Mouse (Mus musculus): ENCODE data around the gene Pdzd3.
A peak's percentile ranks its signal among the peaks of the same experiment; 100 is the strongest.
"Not testable (repeated sequence)": the region's sequence is repeated elsewhere in the genome, so short reads cannot be mapped to it uniquely, and the experiment has no call there.

Gene Pdzd3

GRCm38 (mm10) chr9:44251314-44251713, at the start of gene Pdzd3:
TSS of gene Pdzd3 (minus strand) at chr9:44251471.
- DNase-seq, result no peak

- DNase-seq, result not testable (repeated sequence)
Observed at GRCm38 (mm10) chr9:44300001-44300400, 48.7 kb upstream of the Pdzd3 start.

- DNase-seq, result no peak
Observed at GRCm38 (mm10) chr9:44292490-44292889, 41.2 kb upstream of the Pdzd3 start.

- no peak for DNase-seq
Observed at GRCm38 (mm10) chr9:44288959-44289291, 37.7 kb upstream of the Pdzd3 start.

- DNase-seq, result peak; percentile 63
Observed at GRCm38 (mm10) chr9:44288076-44288958, 37.0 kb upstream of the Pdzd3 start, which contains the start of gene Abcg4. TSS of gene Abcg4 (minus strand) at chr9:44288615.

GRCm38 (mm10) chr9:44287401-44288075, 36.3 kb upstream of the Pdzd3 start:
- peak; percentile 40 for DNase-seq

- no peak for DNase-seq
Observed at GRCm38 (mm10) chr9:44287003-44287400, 35.7 kb upstream of the Pdzd3 start.

- no peak for DNase-seq
Observed at GRCm38 (mm10) chr9:44286256-44286850, 35.1 kb upstream of the Pdzd3 start.

- no peak for DNase-seq
Observed at GRCm38 (mm10) chr9:44283183-44283582, 31.9 kb upstream of the Pdzd3 start.

GRCm38 (mm10) chr9:44269973-44270372, 18.7 kb upstream of the Pdzd3 start:
- DNase-seq, result no peak

GRCm38 (mm10) chr9:44269077-44269476, 17.8 kb upstream of the Pdzd3 start:
- DNase-seq, result no peak

GRCm38 (mm10) chr9:44268432-44268831, 17.2 kb upstream of the Pdzd3 start, which contains the start of gene Nlrx1:
TSS of gene Nlrx1 (minus strand) at chr9:44268599.
- no peak for DNase-seq

GRCm38 (mm10) chr9:44268027-44268360, 16.7 kb upstream of the Pdzd3 start:
- DNase-seq, result peak; percentile 82

- no peak for DNase-seq
Observed at GRCm38 (mm10) chr9:44267319-44268026, 16.2 kb upstream of the Pdzd3 start.

- DNase-seq, result no peak
Observed at GRCm38 (mm10) chr9:44266478-44267226, 15.4 kb upstream of the Pdzd3 start.

GRCm38 (mm10) chr9:44261388-44261787, 10.1 kb upstream of the Pdzd3 start:
- DNase-seq, result no peak

- DNase-seq, result no peak
Observed at GRCm38 (mm10) chr9:44259014-44259413, 7.7 kb upstream of the Pdzd3 start.

- DNase-seq, result no peak
Observed at GRCm38 (mm10) chr9:44256213-44256612, 4.9 kb upstream of the Pdzd3 start.

GRCm38 (mm10) chr9:44255136-44255521, 3.9 kb upstream of the Pdzd3 start:
- no peak for DNase-seq

- no peak for DNase-seq
Observed at GRCm38 (mm10) chr9:44254508-44255135, 3.4 kb upstream of the Pdzd3 start.

- DNase-seq, result no peak
Observed at GRCm38 (mm10) chr9:44253441-44253840, 2.2 kb upstream of the Pdzd3 start.

GRCm38 (mm10) chr9:44250445-44250844, 826 bp downstream of the Pdzd3 start:
- DNase-seq, result no peak

All from cerebellum, adult 11 months (tissue).